Mouse (Mus musculus) forebrain, embryonic 16.5 days (tissue): ENCODE results near the gene Snd1. TPM values are rescaled to one million over a fixed set of nuclear protein-coding genes. Genes with fewer than 3 reads are reported as not detected.

Experiments used
- ATAC-seq: fragments of 200-750 bp; cut with Nextera tagmentation; 2 replicates; pipeline ENCODE4 v1.8.0; 2017; ENCODE audit warnings: mild to moderate bottlenecking, moderate library complexity
- H3K27ac ChIP-seq: fragments of 300-500 bp; sonication (generic); 2 replicates; pipeline ENCODE4 v1.5.1; 2014; ENCODE audit warnings: low read length, control low read depth
- H3K27me3 ChIP-seq: fragments of 300-500 bp; sonication (generic); replicated peaks from 2 replicates; pipeline ENCODE4 v1.6.1; 2014; ENCODE audit warnings: low read length; ENCODE audit not compliant: control insufficient read depth, insufficient read depth
- H3K36me3 ChIP-seq: fragments of 300-500 bp; sonication (generic); 2 replicates; pipeline ENCODE4 v1.6.1; 2014; ENCODE audit not compliant: control insufficient read depth, insufficient read depth
- H3K4me1 ChIP-seq: fragments of 300-500 bp; sonication (generic); replicated peaks from 2 replicates; pipeline ENCODE4 v1.6.1; 2014; ENCODE audit warnings: low read length; ENCODE audit not compliant: control insufficient read depth, insufficient read depth
- H3K4me2 ChIP-seq: fragments of 300-500 bp; sonication (generic); 2 replicates; pipeline ENCODE4 v1.6.1; 2014; ENCODE audit warnings: mild to moderate bottlenecking, low read length, control low read depth
- H3K4me3 ChIP-seq: fragments of 300-500 bp; sonication (generic); replicated peaks from 2 replicates; pipeline ENCODE4 v1.5.1; 2014; ENCODE audit warnings: mild to moderate bottlenecking, low read length, control low read depth
- H3K9ac ChIP-seq: fragments of 300-500 bp; sonication (generic); replicated peaks from 2 replicates; pipeline ENCODE4 v1.6.1; 2014; ENCODE audit warnings: low read depth, low read length, control low read depth
- H3K9me3 ChIP-seq: fragments of 300-500 bp; sonication (generic); 2 replicates; pipeline ENCODE4 v1.6.1; 2016; ENCODE audit warnings: low read length; ENCODE audit not compliant: control insufficient read depth
- WGBS: fragments of 180-500 bp; shearing (Covaris S2); extraction: QIAGEN DNeasy Blood & Tissue Kit; methylation state at CpG from one replicate; pipeline ENCODE4 v1.1.7; 2014; 5-methylcytosine and 5-hydroxymethylcytosine counted together
- polyA plus RNA-seq: library from polyadenylated mRNA; unstranded; fragments of >200 nt; fragmentation: Nextera tagmentation; extraction: Ambion mirVana; gene quantifications from 2 replicates; pipeline ENCODE4 v1.2.1, GENCODE M21; 2015

Snd1 gene
- polyA plus RNA-seq, 1 experiment from 2014 or later, result 81.0 TPM

DNA sequence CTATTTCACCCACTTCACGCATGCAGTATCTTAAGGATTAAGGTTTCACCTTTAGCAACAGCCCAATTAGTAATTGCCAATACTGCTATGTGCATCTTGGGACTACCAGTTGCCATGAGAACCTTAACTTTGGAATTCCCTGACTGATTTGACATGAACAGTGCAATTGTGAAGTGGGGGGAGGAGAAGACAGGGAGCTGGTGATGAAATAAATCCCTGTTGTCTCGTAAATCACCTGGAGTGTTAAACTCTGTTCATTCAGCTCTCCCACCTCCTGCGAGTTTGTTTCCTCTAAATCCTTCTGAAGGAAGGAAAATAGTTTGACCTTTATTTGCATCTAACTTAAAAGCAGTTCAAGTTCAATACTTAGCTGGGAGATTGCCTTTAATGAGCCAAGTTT lies 286.8 kb downstream of the Snd1 start:
- H3K4me1 ChIP-seq, result peaks cover 9% of the 10 kb centered on the region
- no peak overlapping the region for H3K4me3 ChIP-seq
- H3K4me2 ChIP-seq, result no peak overlapping the region
- ATAC-seq, result no peak
- H3K27me3 ChIP-seq, result no peaks in the 10 kb centered on the region
- no peak overlapping the region for H3K9ac ChIP-seq
- no peak overlapping the region for H3K27ac ChIP-seq
- no peaks in the 10 kb centered on the region for H3K9me3 ChIP-seq
- no peaks in the 10 kb centered on the region for H3K36me3 ChIP-seq
- 25% methylated on average over 3 of the region's 3 CpGs for WGBS

DNA sequence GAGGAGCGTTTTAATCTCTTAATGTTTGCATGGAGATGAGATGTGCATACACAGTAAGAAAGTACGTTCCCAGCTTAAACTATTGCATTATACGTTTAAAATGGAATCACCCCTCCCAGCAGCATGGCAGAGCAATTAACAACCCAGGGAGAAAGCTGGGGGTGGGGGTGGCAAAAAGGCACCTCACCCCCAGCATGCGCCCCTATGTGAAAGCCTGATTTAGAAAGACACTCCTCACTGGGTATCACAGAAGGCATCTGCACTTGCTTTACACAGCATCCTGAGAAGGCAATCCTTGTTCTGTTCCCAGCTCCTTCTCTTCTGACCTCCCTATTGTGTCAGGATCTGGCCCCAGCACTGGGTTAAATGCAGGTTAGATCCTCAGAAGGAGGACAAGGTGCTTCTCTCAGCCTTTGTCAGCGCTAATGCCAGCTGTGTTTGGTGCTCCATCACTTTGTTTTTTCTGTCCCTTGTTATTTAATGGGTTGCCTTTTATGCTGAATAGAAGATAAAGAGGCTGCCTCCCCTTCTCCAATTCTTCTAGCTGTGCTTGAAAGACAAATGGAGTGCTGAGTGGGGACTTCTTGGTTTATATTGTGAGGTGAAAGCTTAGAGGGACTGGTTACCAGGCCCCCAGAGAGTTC lies 287.3 kb downstream of the Snd1 start:
- no peak overlapping the region for H3K9ac ChIP-seq
- no peak overlapping the region for H3K4me3 ChIP-seq
- 6% methylated on average over 5 of the region's 5 CpGs for WGBS
- peak; percentile 21; the same call in 1 of the 2 replicates for ATAC-seq
- H3K27ac ChIP-seq, result no peak overlapping the region
- H3K27me3 ChIP-seq, result no peaks in the 10 kb centered on the region
- no peaks in the 10 kb centered on the region for H3K9me3 ChIP-seq
- H3K4me1 ChIP-seq, result peaks cover 4% of the 10 kb centered on the region
- no peak overlapping the region for H3K4me2 ChIP-seq
- H3K36me3 ChIP-seq, result no peaks in the 10 kb centered on the region

- ATAC-seq, result no peak
- Histone ChIP-seq H3K4me1 (peaks cover 5% of the 10 kb centered on the region; the same call in 1 of the 2 replicates), H3K27me3 (no peaks in the 10 kb centered on the region), H3K9me3 (no peaks in the 10 kb centered on the region), H3K4me3 (no peak overlapping the region), H3K9ac (no peak overlapping the region), H3K4me2 (no peak overlapping the region), H3K27ac (no peak overlapping the region), H3K36me3 (no peaks in the 10 kb centered on the region)
- WGBS, result 76% methylated on average over 3 of the region's 3 CpGs
Measured at GRCm38 (mm10) chr6:28766622-28767021, 291.7 kb downstream of the Snd1 start.

DNA sequence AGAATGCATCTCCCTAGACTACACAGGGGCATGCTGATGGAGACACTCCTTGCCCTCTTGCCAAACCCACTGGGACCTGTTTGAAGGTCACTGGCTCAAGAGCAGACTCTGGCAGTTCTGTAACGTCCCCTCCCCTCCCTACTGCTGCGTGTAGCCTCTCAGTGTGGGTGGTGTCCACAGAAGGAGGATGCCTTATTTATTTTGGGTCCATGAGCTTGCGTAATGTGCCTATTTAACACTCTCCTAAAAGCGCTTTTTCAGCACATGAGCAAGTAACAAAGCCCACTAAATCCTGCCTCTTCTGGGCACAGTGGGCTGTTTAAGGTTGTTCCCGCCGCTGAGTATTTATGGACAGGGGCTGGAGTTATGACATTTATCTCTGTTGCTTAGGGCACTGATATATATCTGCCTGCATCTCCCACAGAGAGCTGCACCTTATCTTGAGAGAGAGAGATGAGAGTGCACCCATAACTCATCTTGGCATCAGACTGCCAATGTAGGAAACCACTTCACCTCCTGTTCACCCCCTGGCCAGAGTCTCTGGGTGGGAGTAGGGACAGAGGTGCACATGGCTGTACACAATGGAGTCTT lies 293.0 kb downstream of the Snd1 start:
- 89% methylated on average over 6 of the region's 6 CpGs for WGBS
- H3K27me3 ChIP-seq, result no peaks in the 10 kb centered on the region
- no peak overlapping the region for H3K27ac ChIP-seq
- no peak for ATAC-seq
- H3K36me3 ChIP-seq, result no peaks in the 10 kb centered on the region
- H3K4me1 ChIP-seq, result 0 out of 2 replicates have a peak, but pooled peaks cover 2% of the 10 kb centered on the region
- H3K9ac ChIP-seq, result no peak overlapping the region
- no peak overlapping the region for H3K4me2 ChIP-seq
- H3K9me3 ChIP-seq, result no peaks in the 10 kb centered on the region
- no peak overlapping the region for H3K4me3 ChIP-seq

GRCm38 (mm10) chr6:28771331-28771730 lies 296.4 kb downstream of the Snd1 start:
- Histone ChIP-seq H3K4me1 (0 out of 2 replicates have a peak, but pooled peaks cover 2% of the 10 kb centered on the region), H3K27ac (no peak overlapping the region), H3K9me3 (no peaks in the 10 kb centered on the region), H3K36me3 (no peaks in the 10 kb centered on the region), H3K4me2 (no peak overlapping the region), H3K9ac (no peak overlapping the region), H3K27me3 (no peaks in the 10 kb centered on the region), H3K4me3 (no peak overlapping the region)
- no peak for ATAC-seq
- 11% methylated on average over 2 of the region's 2 CpGs for WGBS

DNA sequence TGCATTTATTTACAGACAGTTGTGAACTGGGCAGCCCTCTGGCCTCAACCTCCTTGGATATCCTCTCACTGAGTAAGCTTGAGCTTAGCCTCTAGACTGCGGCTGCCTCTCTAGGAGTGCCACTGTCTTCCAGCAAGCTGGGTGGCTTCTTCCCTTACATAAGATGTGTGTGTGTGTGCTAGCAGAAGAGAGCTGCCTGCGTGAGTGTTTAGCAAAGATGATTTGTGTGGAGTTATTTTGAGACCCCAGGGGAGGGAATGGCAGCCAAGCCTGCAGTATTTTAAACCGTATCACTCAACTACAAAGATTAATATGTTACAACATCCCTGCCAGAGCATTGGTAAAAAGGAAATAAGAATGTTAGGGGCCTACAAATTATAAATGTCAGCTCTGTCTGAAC lies 306.8 kb downstream of the Snd1 start:
- H3K4me2 ChIP-seq, result no peak overlapping the region
- H3K36me3 ChIP-seq, result no peaks in the 10 kb centered on the region
- ATAC-seq, result peak; percentile 57; the same call in 1 of the 2 replicates
- H3K27ac ChIP-seq, result no peak overlapping the region
- H3K4me3 ChIP-seq, result no peak overlapping the region
- H3K27me3 ChIP-seq, result no peaks in the 10 kb centered on the region
- 69% methylated on average over 3 of the region's 3 CpGs for WGBS
- H3K4me1 ChIP-seq, result peaks cover 6% of the 10 kb centered on the region
- H3K9ac ChIP-seq, result no peak overlapping the region
- no peaks in the 10 kb centered on the region for H3K9me3 ChIP-seq

GRCm38 (mm10) chr6:28783082-28783647 lies 308.2 kb downstream of the Snd1 start:
- Histone ChIP-seq H3K9ac (no peak overlapping the region), H3K4me3 (no peak overlapping the region), H3K27me3 (no peaks in the 10 kb centered on the region), H3K4me1 (peaks cover 6% of the 10 kb centered on the region), H3K27ac (no peak overlapping the region), H3K36me3 (no peaks in the 10 kb centered on the region), H3K4me2 (no peak overlapping the region), H3K9me3 (no peaks in the 10 kb centered on the region)
- 45% methylated on average over 4 of the region's 4 CpGs for WGBS
- ATAC-seq, result no peak

DNA sequence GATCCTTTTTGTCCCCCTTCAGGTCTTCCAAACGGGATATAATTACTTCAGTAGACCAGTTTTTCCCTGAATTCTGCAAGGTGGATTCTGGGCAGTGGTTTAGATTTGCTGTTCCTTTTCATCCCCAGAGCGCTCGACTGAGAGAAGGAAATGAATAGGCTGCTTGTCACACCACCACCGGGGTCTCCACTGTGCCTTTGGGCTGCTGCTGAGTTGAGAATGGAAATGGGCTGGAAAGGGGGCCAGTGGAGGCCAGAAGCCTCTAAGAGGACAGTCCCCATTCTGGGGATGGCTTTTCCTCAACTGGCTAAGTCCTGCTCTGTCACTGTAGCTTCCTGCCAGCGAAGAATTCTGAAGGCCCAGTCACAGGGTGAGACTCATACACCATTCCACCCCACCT lies 309.0 kb downstream of the Snd1 start:
- H3K4me2 ChIP-seq, result no peak overlapping the region
- no peaks in the 10 kb centered on the region for H3K9me3 ChIP-seq
- H3K4me3 ChIP-seq, result no peak overlapping the region
- no peaks in the 10 kb centered on the region for H3K27me3 ChIP-seq
- H3K27ac ChIP-seq, result no peak overlapping the region
- peak; percentile 32; the same call in 1 of the 2 replicates for ATAC-seq
- WGBS, result 21% methylated on average over 5 of the region's 5 CpGs
- no peaks in the 10 kb centered on the region for H3K36me3 ChIP-seq
- H3K4me1 ChIP-seq, result peaks cover 6% of the 10 kb centered on the region
- H3K9ac ChIP-seq, result no peak overlapping the region

DNA sequence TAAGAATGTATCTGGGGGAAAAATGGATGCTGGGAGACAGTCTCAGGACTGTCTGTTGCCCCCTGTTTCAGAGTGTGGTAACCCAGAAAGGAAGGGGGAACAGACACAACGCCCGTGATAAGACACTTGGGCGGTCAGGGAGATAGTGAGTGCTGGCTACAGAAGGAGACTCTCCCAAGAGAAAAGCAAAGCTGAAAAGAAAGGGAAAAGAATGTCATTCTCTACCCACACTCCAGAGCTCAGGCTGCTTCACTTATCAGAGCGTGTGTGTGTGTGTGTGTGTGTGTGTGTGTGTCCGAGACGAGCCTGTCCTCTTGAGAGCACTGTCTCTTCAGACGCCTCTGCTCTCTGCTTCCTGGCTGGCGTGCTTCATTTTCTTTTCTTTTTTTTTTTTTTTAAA lies 310.8 kb downstream of the Snd1 start:
- Histone ChIP-seq H3K9me3 (no peaks in the 10 kb centered on the region), H3K27ac (no peak overlapping the region), H3K27me3 (no peaks in the 10 kb centered on the region), H3K36me3 (no peaks in the 10 kb centered on the region), H3K4me2 (no peak overlapping the region), H3K4me3 (no peak overlapping the region), H3K4me1 (peaks cover 6% of the 10 kb centered on the region), H3K9ac (no peak overlapping the region)
- WGBS, result 91% methylated on average over 8 of the region's 8 CpGs
- no peak for ATAC-seq
